Mouse (Mus musculus): ENCODE measurements at regions not wholly inside any gene's neighbourhood (a gene's known extent, or its start where the extent isn't known, plus 50 kb on each side); places are given as distances from the start of the nearest gene placed in this dataset.

DNA sequence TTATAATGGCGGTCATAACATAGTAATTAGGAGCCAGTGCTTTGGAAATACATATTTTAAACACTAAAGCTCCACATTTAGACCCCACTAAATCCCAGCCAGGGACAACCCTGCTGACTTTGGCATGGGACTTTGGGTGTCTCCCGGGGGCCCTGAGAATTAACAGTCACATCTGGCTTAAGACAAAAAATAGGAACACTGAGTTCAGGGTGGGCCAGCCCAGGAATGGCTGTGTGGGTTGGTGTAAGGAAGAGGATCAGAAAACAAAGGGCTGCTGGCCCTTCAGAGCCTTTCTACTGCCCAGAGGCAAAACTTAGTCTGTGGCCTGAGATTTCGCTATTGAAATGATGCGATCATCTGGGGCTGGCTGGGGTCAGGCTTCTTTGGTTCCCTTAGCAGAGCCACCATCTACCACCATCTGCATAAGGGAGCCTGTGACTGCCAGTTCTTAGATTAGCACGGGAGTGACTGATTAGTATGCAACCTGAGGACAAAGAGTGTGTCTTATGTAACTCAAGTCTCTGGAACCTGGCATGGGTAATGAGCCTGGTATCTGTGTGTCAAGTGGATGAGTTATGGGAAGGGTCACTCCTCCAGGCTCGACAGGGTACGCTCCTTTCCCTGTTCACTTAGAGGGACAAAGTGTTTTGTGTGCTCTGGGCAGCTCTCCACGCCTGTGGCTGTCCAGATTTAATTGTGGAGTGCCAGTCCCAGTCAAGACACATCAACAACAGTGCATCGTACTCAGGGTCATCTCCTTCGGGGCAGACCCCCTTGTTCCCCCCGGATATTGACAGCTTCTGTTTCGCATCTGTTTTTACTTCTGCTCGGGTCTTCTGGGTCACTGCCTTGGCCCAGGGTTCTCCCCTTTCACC, 199.0 kb downstream of the Ets1 start:
- no peak overlapping the region for H3K4me2 ChIP-seq (ENCODE audit: low read depth, low read length)
- WGBS, result 19% methylated on average over 13 of the region's 13 CpGs
- no peak overlapping the region for H3K4me3 ChIP-seq (ENCODE audit: low read depth, low read length)
- H3K9me3 ChIP-seq (replicated peaks; ENCODE audit: control insufficient read depth, low read length), result no peaks in the 10 kb centered on the region
- DNase-seq (ENCODE audit: low spot score), result no peak
- H3K36me3 ChIP-seq (replicated peaks; ENCODE audit: control insufficient read depth, insufficient read depth, low read depth, low read length), result no peaks in the 10 kb centered on the region
- no peak overlapping the region for H3K9ac ChIP-seq (replicated peaks; ENCODE audit: low read length)
- ATAC-seq (replicated peaks; ENCODE audit: insufficient number of reproducible peaks, low FRiP score, low TSS enrichment, low read depth), result no peak
- H3K27me3 ChIP-seq (ENCODE audit: control insufficient read depth, insufficient read depth, low read length), result no peaks in the 10 kb centered on the region
- no peak overlapping the region for H3K27ac ChIP-seq (replicated peaks; ENCODE audit: low read depth, low read length)
- peaks cover 9% of the 10 kb centered on the region; the same call in 1 of the 2 replicates for H3K4me1 ChIP-seq (ENCODE audit: control insufficient read depth, insufficient read depth, low read length)

DNA sequence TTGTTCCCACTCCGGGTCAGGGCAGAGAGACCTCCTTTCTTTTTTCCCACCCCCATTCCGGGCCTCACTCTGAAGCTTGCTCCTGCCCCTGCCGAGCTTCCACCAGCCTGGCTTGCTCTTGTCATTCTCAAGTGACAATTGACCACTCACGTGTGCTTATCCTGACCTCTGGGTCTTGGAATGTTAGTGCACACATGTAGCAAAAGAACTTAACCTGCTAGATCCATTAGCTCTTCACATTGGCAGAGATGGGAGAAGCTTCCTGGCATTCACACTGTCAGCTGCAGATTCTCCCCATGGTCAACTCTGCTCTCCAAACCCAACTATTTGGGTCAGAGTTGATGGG, 199.6 kb downstream of the Ets1 start:
- Histone ChIP-seq H3K4me3 (ENCODE audit: low read depth, low read length) (no peak overlapping the region), H3K4me2 (ENCODE audit: low read depth, low read length) (no peak overlapping the region), H3K27me3 (ENCODE audit: control insufficient read depth, insufficient read depth, low read length) (no peaks in the 10 kb centered on the region), H3K4me1 (ENCODE audit: control insufficient read depth, insufficient read depth, low read length) (peaks cover 6% of the 10 kb centered on the region; the same call in 1 of the 2 replicates), H3K36me3 (replicated peaks; ENCODE audit: control insufficient read depth, insufficient read depth, low read depth, low read length) (no peaks in the 10 kb centered on the region), H3K27ac (replicated peaks; ENCODE audit: low read depth, low read length) (no peak overlapping the region), H3K9me3 (replicated peaks; ENCODE audit: control insufficient read depth, low read length) (no peaks in the 10 kb centered on the region), H3K9ac (replicated peaks; ENCODE audit: low read length) (no peak overlapping the region)
- no peak for ATAC-seq (replicated peaks; ENCODE audit: insufficient number of reproducible peaks, low FRiP score, low TSS enrichment, low read depth)
- no peak for DNase-seq (ENCODE audit: low spot score)
- WGBS, result 7% methylated on average over 4 of the region's 4 CpGs

DNA sequence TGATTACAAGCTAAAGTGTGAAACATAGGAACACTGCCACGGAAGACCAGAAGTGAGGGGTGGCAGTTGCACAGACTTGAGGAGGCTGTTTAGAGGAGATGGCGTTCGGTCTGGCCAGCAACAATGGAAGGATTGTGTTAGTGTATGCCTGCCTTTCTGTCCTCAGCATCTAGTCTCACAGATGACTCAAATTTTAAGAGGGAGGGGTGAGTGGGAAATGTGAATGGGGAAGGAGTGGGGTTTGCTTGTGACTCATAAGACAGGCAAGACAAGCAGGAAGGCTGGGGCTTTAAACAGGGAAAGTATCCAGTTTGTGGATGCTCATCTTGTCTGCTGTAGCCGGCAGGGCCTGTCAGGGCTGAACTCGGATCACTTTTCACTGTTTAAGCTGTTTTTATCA, 200.3 kb downstream of the Ets1 start:
- H3K27me3 ChIP-seq (ENCODE audit: control insufficient read depth, insufficient read depth, low read length), result no peaks in the 10 kb centered on the region
- H3K9ac ChIP-seq (replicated peaks; ENCODE audit: low read length), result no peak overlapping the region; the same call in 1 of the 2 replicates
- WGBS, result 24% methylated on average over 5 of the region's 5 CpGs
- no peaks in the 10 kb centered on the region for H3K36me3 ChIP-seq (replicated peaks; ENCODE audit: control insufficient read depth, insufficient read depth, low read depth, low read length)
- H3K4me1 ChIP-seq (ENCODE audit: control insufficient read depth, insufficient read depth, low read length), result peaks cover 6% of the 10 kb centered on the region; the same call in 1 of the 2 replicates
- no peak for ATAC-seq (replicated peaks; ENCODE audit: insufficient number of reproducible peaks, low FRiP score, low TSS enrichment, low read depth)
- no peak for DNase-seq (ENCODE audit: low spot score)
- no peak overlapping the region for H3K4me3 ChIP-seq (ENCODE audit: low read depth, low read length)
- no peaks in the 10 kb centered on the region for H3K9me3 ChIP-seq (replicated peaks; ENCODE audit: control insufficient read depth, low read length)
- H3K27ac ChIP-seq (replicated peaks; ENCODE audit: low read depth, low read length), result no peak overlapping the region
- no peak overlapping the region for H3K4me2 ChIP-seq (ENCODE audit: low read depth, low read length)

DNA sequence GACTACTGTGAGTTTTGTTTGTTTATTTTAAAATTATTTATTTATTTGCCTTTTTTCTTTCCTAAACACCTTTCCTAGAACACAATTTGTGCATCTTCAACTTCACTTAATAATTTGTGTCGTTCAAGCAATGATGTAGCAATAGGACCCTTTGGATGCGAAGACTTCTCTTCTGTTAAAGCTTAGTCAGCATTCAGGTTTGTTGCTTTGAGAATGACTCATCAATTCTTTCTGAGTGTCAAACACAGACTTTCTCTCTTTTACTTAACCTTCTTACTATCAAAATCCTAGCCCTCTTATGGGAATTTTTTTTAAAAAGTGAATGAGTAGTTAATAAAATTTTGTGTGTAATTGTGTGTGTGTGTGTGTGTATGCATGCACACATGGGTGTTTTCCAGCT, 211.3 kb downstream of the Ets1 start:
- no peak overlapping the region for H3K4me2 ChIP-seq (ENCODE audit: low read depth, low read length)
- DNase-seq (ENCODE audit: low spot score) (no peak), ATAC-seq (replicated peaks; ENCODE audit: insufficient number of reproducible peaks, low FRiP score, low TSS enrichment, low read depth) (no peak)
- WGBS, result 88% methylated on average over 2 of the region's 2 CpGs
- no peaks in the 10 kb centered on the region for H3K9me3 ChIP-seq (replicated peaks; ENCODE audit: control insufficient read depth, low read length)
- H3K27me3 ChIP-seq (ENCODE audit: control insufficient read depth, insufficient read depth, low read length), result no peaks in the 10 kb centered on the region
- no peaks in the 10 kb centered on the region for H3K4me1 ChIP-seq (ENCODE audit: control insufficient read depth, insufficient read depth, low read length)
- no peak overlapping the region for H3K9ac ChIP-seq (replicated peaks; ENCODE audit: low read length)
- no peak overlapping the region for H3K27ac ChIP-seq (replicated peaks; ENCODE audit: low read depth, low read length)
- H3K36me3 ChIP-seq (replicated peaks; ENCODE audit: control insufficient read depth, insufficient read depth, low read depth, low read length), result no peaks in the 10 kb centered on the region
- no peak overlapping the region for H3K4me3 ChIP-seq (ENCODE audit: low read depth, low read length)

DNA sequence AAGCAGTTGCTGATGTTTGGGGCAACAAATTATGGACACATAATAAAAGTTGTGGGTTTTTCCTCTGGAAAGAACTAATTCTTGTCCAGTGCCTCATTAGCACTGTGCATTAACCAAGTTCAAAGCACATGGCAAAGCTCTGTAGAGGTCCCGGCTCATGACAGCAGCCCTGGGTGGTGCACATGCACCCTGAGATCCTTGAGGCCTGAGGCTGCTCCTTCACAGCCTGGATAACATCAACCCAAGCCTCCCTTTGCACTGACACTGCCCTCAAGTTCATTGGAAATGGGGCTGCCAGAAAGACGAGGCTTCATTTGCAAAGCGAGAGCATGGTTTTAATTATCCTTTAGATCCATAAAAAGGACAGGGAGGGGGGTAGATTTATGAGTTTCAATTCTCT, 216.3 kb downstream of the Ets1 start:
- 60% methylated on average over 3 of the region's 3 CpGs for WGBS

GRCm38 (mm10) chr9:32863286-32863685, 227.3 kb downstream of the Ets1 start:
- ATAC-seq (replicated peaks; ENCODE audit: insufficient number of reproducible peaks, low FRiP score, low TSS enrichment, low read depth) (no peak), DNase-seq (ENCODE audit: low spot score) (peak; percentile 76)
- H3K4me3 ChIP-seq (ENCODE audit: low read depth, low read length), result no peak overlapping the region
- H3K36me3 ChIP-seq (replicated peaks; ENCODE audit: control insufficient read depth, insufficient read depth, low read depth, low read length), result no peaks in the 10 kb centered on the region
- no peaks in the 10 kb centered on the region for H3K4me1 ChIP-seq (ENCODE audit: control insufficient read depth, insufficient read depth, low read length)
- no peaks in the 10 kb centered on the region for H3K9me3 ChIP-seq (replicated peaks; ENCODE audit: control insufficient read depth, low read length)
- H3K4me2 ChIP-seq (ENCODE audit: low read depth, low read length), result no peak overlapping the region
- no peak overlapping the region for H3K9ac ChIP-seq (replicated peaks; ENCODE audit: low read length)
- H3K27me3 ChIP-seq (ENCODE audit: control insufficient read depth, insufficient read depth, low read length), result no peaks in the 10 kb centered on the region
- WGBS, result 72% methylated on average over 5 of the region's 5 CpGs
- no peak overlapping the region for H3K27ac ChIP-seq (replicated peaks; ENCODE audit: low read depth, low read length)

More for the DNA sequence above, 216.3 kb downstream of the Ets1 start:
- Histone ChIP-seq H3K4me2 (ENCODE audit: low read depth, low read length) (no peak overlapping the region), H3K9me3 (replicated peaks; ENCODE audit: control insufficient read depth, low read length) (no peaks in the 10 kb centered on the region), H3K36me3 (replicated peaks; ENCODE audit: control insufficient read depth, insufficient read depth, low read depth, low read length) (no peaks in the 10 kb centered on the region), H3K9ac (replicated peaks; ENCODE audit: low read length) (no peak overlapping the region), H3K27ac (replicated peaks; ENCODE audit: low read depth, low read length) (no peak overlapping the region), H3K27me3 (ENCODE audit: control insufficient read depth, insufficient read depth, low read length) (no peaks in the 10 kb centered on the region), H3K4me3 (ENCODE audit: low read depth, low read length) (no peak overlapping the region), H3K4me1 (ENCODE audit: control insufficient read depth, insufficient read depth, low read length) (no peaks in the 10 kb centered on the region)
- no peak for DNase-seq (ENCODE audit: low spot score)
- no peak for ATAC-seq (replicated peaks; ENCODE audit: insufficient number of reproducible peaks, low FRiP score, low TSS enrichment, low read depth)

DNA sequence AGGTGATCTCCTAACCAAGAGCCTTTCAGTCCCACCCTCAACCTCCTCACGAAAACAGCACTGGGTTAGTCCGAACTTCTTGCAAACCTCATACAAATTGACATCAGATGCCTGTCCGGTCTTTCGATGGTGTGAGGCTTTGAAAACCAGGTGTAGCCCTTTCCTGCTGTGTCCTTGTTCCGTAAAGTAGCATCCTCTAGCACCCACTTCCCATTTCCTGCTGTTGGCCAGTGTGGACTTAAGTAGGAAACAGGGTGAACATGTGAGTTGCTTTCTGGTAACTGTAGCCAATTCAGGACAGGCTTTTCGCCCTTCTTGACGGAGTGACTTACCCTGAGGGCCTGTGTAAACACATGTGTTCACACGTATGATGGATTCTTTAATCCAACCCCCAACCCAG, 232.9 kb downstream of the Ets1 start:
- no peaks in the 10 kb centered on the region for H3K9me3 ChIP-seq (replicated peaks; ENCODE audit: control insufficient read depth, low read length)
- no peaks in the 10 kb centered on the region for H3K27me3 ChIP-seq (ENCODE audit: control insufficient read depth, insufficient read depth, low read length)
- no peak overlapping the region for H3K27ac ChIP-seq (replicated peaks; ENCODE audit: low read depth, low read length)
- no peaks in the 10 kb centered on the region for H3K36me3 ChIP-seq (replicated peaks; ENCODE audit: control insufficient read depth, insufficient read depth, low read depth, low read length)
- no peak overlapping the region for H3K4me2 ChIP-seq (ENCODE audit: low read depth, low read length)
- 79% methylated on average over 8 of the region's 8 CpGs for WGBS
- DNase-seq (ENCODE audit: low spot score) (no peak), ATAC-seq (replicated peaks; ENCODE audit: insufficient number of reproducible peaks, low FRiP score, low TSS enrichment, low read depth) (no peak)
- no peaks in the 10 kb centered on the region for H3K4me1 ChIP-seq (ENCODE audit: control insufficient read depth, insufficient read depth, low read length)
- no peak overlapping the region for H3K4me3 ChIP-seq (ENCODE audit: low read depth, low read length)
- H3K9ac ChIP-seq (replicated peaks; ENCODE audit: low read length), result no peak overlapping the region

DNA sequence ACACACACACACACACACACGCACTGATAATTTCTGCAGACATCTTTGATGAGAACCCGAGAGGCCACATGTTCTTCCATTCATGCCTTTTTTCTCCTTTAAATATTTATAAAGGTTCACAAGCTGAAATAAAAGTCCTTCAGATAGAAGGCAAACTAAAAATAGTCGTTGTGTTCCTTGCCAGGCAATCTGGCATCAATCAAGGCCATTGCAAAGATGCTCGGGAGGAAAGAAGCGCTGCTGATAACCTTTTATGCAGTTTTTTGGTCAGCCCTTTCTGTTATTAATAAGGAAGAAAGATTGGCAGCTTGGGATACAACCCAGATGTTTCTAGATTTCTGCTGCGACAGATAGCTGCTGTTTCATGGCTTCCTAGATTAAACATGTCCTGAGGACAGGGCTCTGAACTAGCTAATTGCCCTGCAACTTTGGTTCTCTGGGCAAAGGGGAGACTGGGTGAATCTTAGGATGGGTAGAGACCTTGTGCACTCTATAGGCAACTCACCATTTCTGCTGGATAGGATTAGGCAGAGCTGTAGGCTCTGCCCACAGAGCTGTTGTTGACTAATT, 238.4 kb downstream of the Ets1 start:
- Histone ChIP-seq H3K27me3 (ENCODE audit: control insufficient read depth, insufficient read depth, low read length) (no peaks in the 10 kb centered on the region), H3K4me3 (ENCODE audit: low read depth, low read length) (no peak overlapping the region), H3K9ac (replicated peaks; ENCODE audit: low read length) (no peak overlapping the region), H3K4me1 (ENCODE audit: control insufficient read depth, insufficient read depth, low read length) (no peaks in the 10 kb centered on the region), H3K36me3 (replicated peaks; ENCODE audit: control insufficient read depth, insufficient read depth, low read depth, low read length) (no peaks in the 10 kb centered on the region), H3K9me3 (replicated peaks; ENCODE audit: control insufficient read depth, low read length) (no peaks in the 10 kb centered on the region), H3K27ac (replicated peaks; ENCODE audit: low read depth, low read length) (no peak overlapping the region), H3K4me2 (ENCODE audit: low read depth, low read length) (no peak overlapping the region)
- DNase-seq (ENCODE audit: low spot score) (peak; percentile 45), ATAC-seq (replicated peaks; ENCODE audit: insufficient number of reproducible peaks, low FRiP score, low TSS enrichment, low read depth) (no peak)
- 61% methylated on average over 6 of the region's 6 CpGs for WGBS
